Comparison of ENCODE assay signal across 13 mouse cellular contexts in genomic region chr4:127199406-127199805, GRCm38 (mm10). TPM values are rescaled to one million over a fixed set of nuclear protein-coding genes. Genes with fewer than 3 reads are reported as not detected.
DNase-seq lines count a peak whose midpoint lies in the region; ATAC-seq and TF ChIP-seq lines count a peak whose summit lies in the region.
"Had no signal": no experiment of that assay in that cellular context is flagged by ENCODE, and none has a peak within 500 bp of the region (broad histone marks: within the 10 kb centered on the region; RNA-seq: fewer than 3 reads in every experiment).

No protein-coding gene starts in this region.

- H3K4me3 ChIP-seq in cerebellum, adult 2 months (replicated peaks; ENCODE audit: insufficient read depth, low read depth, low read length): no peak overlapping the region
- H3K4me3 ChIP-seq in liver, adult 2 months (ENCODE audit: insufficient read depth, low read depth, low read length): no peak overlapping the region
- no peak overlapping the region for H3K4me3 ChIP-seq in liver, embryonic 11.5 days (ENCODE audit: low read depth, low read length)
- no peak overlapping the region for H3K4me3 ChIP-seq in liver, postnatal 0 days (ENCODE audit: low read depth, low read length)
- H3K4me3 ChIP-seq in embryonic facial prominence, embryonic 10.5 days: no peak overlapping the region
- H3K4me3 ChIP-seq: heart, embryonic 10.5 days; intestine, embryonic 15.5 days had no signal

- H3K79me2 ChIP-seq in liver, adult 2 months (ENCODE audit: control insufficient read depth, insufficient read depth, low read length): no peaks in the 10 kb centered on the region

- H3K9me3 ChIP-seq in liver, embryonic 11.5 days (ENCODE audit: control insufficient read depth, low read length): no peaks in the 10 kb centered on the region
- H3K9me3 ChIP-seq in liver, postnatal 0 days (ENCODE audit: low read length): no peaks in the 10 kb centered on the region
- H3K9me3 ChIP-seq in embryonic facial prominence, embryonic 10.5 days: no peaks in the 10 kb centered on the region
- H3K9me3 ChIP-seq: heart, embryonic 10.5 days; intestine, embryonic 15.5 days had no signal

- H3K9ac ChIP-seq in liver, adult 2 months (ENCODE audit: low read depth, low read length): no peak overlapping the region
- no peak overlapping the region for H3K9ac ChIP-seq in liver, embryonic 11.5 days (ENCODE audit: low read depth, low read length)
- no peak overlapping the region for H3K9ac ChIP-seq in liver, postnatal 0 days (replicated peaks)
- H3K9ac ChIP-seq: intestine, embryonic 15.5 days had no signal

- H3K4me1 ChIP-seq in cerebellum, adult 2 months (ENCODE audit: control insufficient read depth, insufficient read depth, low read length): peaks cover 47% of the 10 kb centered on the region
- no peaks in the 10 kb centered on the region for H3K4me1 ChIP-seq in liver, adult 2 months (ENCODE audit: control insufficient read depth, insufficient read depth, low read length)
- no peaks in the 10 kb centered on the region for H3K4me1 ChIP-seq in liver, embryonic 11.5 days (replicated peaks; ENCODE audit: control insufficient read depth, insufficient read depth, low read length)
- H3K4me1 ChIP-seq in liver, postnatal 0 days (ENCODE audit: insufficient read depth): no peaks in the 10 kb centered on the region
- H3K4me1 ChIP-seq in embryonic facial prominence, embryonic 10.5 days: peaks cover 19% of the 10 kb centered on the region
- H3K4me1 ChIP-seq: intestine, embryonic 15.5 days had no signal

- no peak for ATAC-seq in liver, embryonic 11.5 days (replicated peaks; ENCODE audit: low FRiP score)
- no peak for ATAC-seq in liver, postnatal 0 days
- ATAC-seq: intestine, embryonic 15.5 days had no signal

- TF ChIP-seq EP300 in liver, postnatal 0 days (IDR thresholded peaks at IDR 0.05; ENCODE audit: low read depth): no peak

- no peak overlapping the region for H3K4me2 ChIP-seq in liver, embryonic 11.5 days
- H3K4me2 ChIP-seq in liver, postnatal 0 days (ENCODE audit: low read depth, low read length): no peak overlapping the region
- H3K4me2 ChIP-seq: intestine, embryonic 15.5 days had no signal

- peak; percentile 51 for TF ChIP-seq CTCF in cerebellum, adult 2 months (IDR thresholded peaks at IDR 0.05; ENCODE audit: borderline replicate concordance, insufficient read depth, low read depth, low read length)
- TF ChIP-seq CTCF in liver, adult 2 months (IDR thresholded peaks at IDR 0.05; ENCODE audit: low read depth, low read length): peak; percentile 45
- TF ChIP-seq CTCF in liver, postnatal 0 days (IDR thresholded peaks at IDR 0.05; ENCODE audit: low read depth): peak; percentile 56

- no peaks in the 10 kb centered on the region for H3K27me3 ChIP-seq in cerebellum, adult 2 months (ENCODE audit: control insufficient read depth, insufficient read depth, low read length)
- no peaks in the 10 kb centered on the region for H3K27me3 ChIP-seq in liver, adult 2 months (ENCODE audit: control insufficient read depth, insufficient read depth, low read length)
- H3K27me3 ChIP-seq in liver, embryonic 11.5 days (replicated peaks; ENCODE audit: control insufficient read depth, insufficient read depth, low read length): no peaks in the 10 kb centered on the region
- no peaks in the 10 kb centered on the region for H3K27me3 ChIP-seq in liver, postnatal 0 days (ENCODE audit: insufficient read depth, low read length)
- 0 out of 2 replicates have a peak, but pooled peaks cover 6% of the 10 kb centered on the region for H3K27me3 ChIP-seq in embryonic facial prominence, embryonic 10.5 days (replicated peaks; ENCODE audit: low read depth, poor library complexity, severe bottlenecking)
- H3K27me3 ChIP-seq: intestine, embryonic 15.5 days had no signal

- peak in 1 of 2 experiments; percentile 41 for DNase-seq in cerebellum, adult 2 months
- no peak for DNase-seq in cerebellum, adult 11 months
- no peak for DNase-seq in liver, adult 2 months (ENCODE audit: extremely low read depth, low read depth, low spot score)
- DNase-seq in liver, embryonic 11.5 days (ENCODE audit: low spot score): no peak
- DNase-seq in CD4-positive helper T cell, adult 2 months (ENCODE audit: low read depth, low spot score): peak; percentile 21
- no peak for DNase-seq in liver, postnatal 0 days
- no peak for DNase-seq in embryonic facial prominence, embryonic 10.5 days (ENCODE audit: low spot score)
- DNase-seq in gastrocnemius, postnatal 10 days: no peak
- DNase-seq: adrenal gland, adult 8-10 months; layer of hippocampus, postnatal 36 days; lung, postnatal 10 days had no signal

- no peak overlapping the region for H3K27ac ChIP-seq in cerebellum, adult 2 months (ENCODE audit: insufficient read depth, low read length)
- no peak overlapping the region for H3K27ac ChIP-seq in liver, adult 2 months (replicated peaks; ENCODE audit: insufficient read depth, low read depth, low read length)
- H3K27ac ChIP-seq in liver, embryonic 11.5 days (ENCODE audit: low read depth, low read length): no peak overlapping the region
- H3K27ac ChIP-seq in liver, postnatal 0 days (ENCODE audit: low read depth): no peak overlapping the region
- no peak overlapping the region for H3K27ac ChIP-seq in embryonic facial prominence, embryonic 10.5 days (replicated peaks)
- H3K27ac ChIP-seq: heart, embryonic 10.5 days; intestine, embryonic 15.5 days had no signal

- no peak for TF ChIP-seq POLR2A in cerebellum, adult 2 months (IDR thresholded peaks at IDR 0.05; ENCODE audit: borderline replicate concordance, insufficient read depth, low read length)
- TF ChIP-seq POLR2A in liver, adult 2 months (IDR thresholded peaks at IDR 0.05; ENCODE audit: extremely low read depth, insufficient read depth, low read length): no peak

- no peaks in the 10 kb centered on the region for H3K36me3 ChIP-seq in liver, adult 2 months (ENCODE audit: control insufficient read depth, insufficient read depth, low read length)
- H3K36me3 ChIP-seq in liver, embryonic 11.5 days (ENCODE audit: control insufficient read depth, insufficient read depth, low read length): no peaks in the 10 kb centered on the region
- H3K36me3 ChIP-seq in liver, postnatal 0 days (replicated peaks; ENCODE audit: insufficient read depth, low read length): no peaks in the 10 kb centered on the region
- no peaks in the 10 kb centered on the region for H3K36me3 ChIP-seq in embryonic facial prominence, embryonic 10.5 days (replicated peaks)
- H3K36me3 ChIP-seq: heart, embryonic 10.5 days; intestine, embryonic 15.5 days had no signal

- WGBS in cerebellum, adult 2 months: 77% methylated on average over 12 of the region's 12 CpGs
- 66% methylated on average over 12 of the region's 12 CpGs for WGBS in liver, adult 2 months
- 56% methylated on average over 12 of the region's 12 CpGs for WGBS in liver, embryonic 11.5 days
- 62% methylated on average over 12 of the region's 12 CpGs for WGBS in liver, postnatal 0 days (ENCODE audit: insufficient replicate concordance)
- 55% methylated on average over 12 of the region's 12 CpGs for WGBS in embryonic facial prominence, embryonic 10.5 days

RNA-seq across cellular contexts. Expression of gene Dlgap3, which starts 30.4 kb away (rescaled TPM):
- polyA plus RNA-seq in cerebellum, adult 2 months (2012; rRNA removed): 56.1 and 59.8 TPM in 2 replicates
- total RNA-seq in liver, adult 2 months (2014; rRNA removed): not detected in 2 replicates
- 0.05 and 0.06 TPM in 2 replicates for polyA plus RNA-seq in liver, adult 2 months (2012; rRNA removed)
- polyA plus RNA-seq in liver, embryonic 11.5 days (2014; fragmentation: Nextera tagmentation; extraction: Ambion mirVana): 1.1 and 1.4 TPM in 2 replicates
- 0.05 and 0.07 TPM in 2 replicates for polyA plus RNA-seq in liver, postnatal 0 days (2015; fragmentation: Nextera tagmentation; extraction: Ambion mirVana)
- 0.83 and 0.98 TPM in 2 replicates for polyA plus RNA-seq in embryonic facial prominence, embryonic 10.5 days (2016; fragmentation: Nextera tagmentation; extraction: Ambion mirVana)
- under 1 TPM; 0.68 to 0.78 TPM for total RNA-seq in gastrocnemius, postnatal 10 days (2021)

RNA-seq across cellular contexts. Expression of gene Smim12, which starts 44.2 kb away (rescaled TPM):
- polyA plus RNA-seq in cerebellum, adult 2 months (2012; rRNA removed): 95.5 and 106 TPM in 2 replicates
- total RNA-seq in liver, adult 2 months (2014; rRNA removed): 24.4 and 27.1 TPM in 2 replicates
- 24.1 and 32.3 TPM in 2 replicates for polyA plus RNA-seq in liver, adult 2 months (2012; rRNA removed)
- 56.5 and 56.9 TPM in 2 replicates for polyA plus RNA-seq in liver, embryonic 11.5 days (2014; fragmentation: Nextera tagmentation; extraction: Ambion mirVana)
- polyA plus RNA-seq in liver, postnatal 0 days (2015; fragmentation: Nextera tagmentation; extraction: Ambion mirVana): 33.9 and 35.0 TPM in 2 replicates
- polyA plus RNA-seq in embryonic facial prominence, embryonic 10.5 days (2016; fragmentation: Nextera tagmentation; extraction: Ambion mirVana): 73.7 and 80.0 TPM in 2 replicates
- 10 to 100 TPM; 29.1 to 32.7 TPM for total RNA-seq in gastrocnemius, postnatal 10 days (2021)

Comparison
In these comparisons a context has a peak if more than half of its experiments do, and no peak if none do; other contexts are left out.
1. RNA of gene Dlgap3, which starts 30.4 kb away (polyA plus RNA-seq): 56.1 to 59.8 TPM in cerebellum, adult 2 months; 1.1 to 1.4 TPM in liver, embryonic 11.5 days, 0.83 to 0.98 TPM in embryonic facial prominence, embryonic 10.5 days, 0.05 to 0.07 TPM in liver, postnatal 0 days and 0.05 to 0.06 TPM in liver, adult 2 months; every median in the first group is over 10 times any median in the second.
2. Peak in every context shown above with its lines, with median percentiles within 50 percentile points of each other: CTCF ChIP-seq.